Comparison of ENCODE assay signal across 8 mouse cellular contexts in the genomic region with DNA sequence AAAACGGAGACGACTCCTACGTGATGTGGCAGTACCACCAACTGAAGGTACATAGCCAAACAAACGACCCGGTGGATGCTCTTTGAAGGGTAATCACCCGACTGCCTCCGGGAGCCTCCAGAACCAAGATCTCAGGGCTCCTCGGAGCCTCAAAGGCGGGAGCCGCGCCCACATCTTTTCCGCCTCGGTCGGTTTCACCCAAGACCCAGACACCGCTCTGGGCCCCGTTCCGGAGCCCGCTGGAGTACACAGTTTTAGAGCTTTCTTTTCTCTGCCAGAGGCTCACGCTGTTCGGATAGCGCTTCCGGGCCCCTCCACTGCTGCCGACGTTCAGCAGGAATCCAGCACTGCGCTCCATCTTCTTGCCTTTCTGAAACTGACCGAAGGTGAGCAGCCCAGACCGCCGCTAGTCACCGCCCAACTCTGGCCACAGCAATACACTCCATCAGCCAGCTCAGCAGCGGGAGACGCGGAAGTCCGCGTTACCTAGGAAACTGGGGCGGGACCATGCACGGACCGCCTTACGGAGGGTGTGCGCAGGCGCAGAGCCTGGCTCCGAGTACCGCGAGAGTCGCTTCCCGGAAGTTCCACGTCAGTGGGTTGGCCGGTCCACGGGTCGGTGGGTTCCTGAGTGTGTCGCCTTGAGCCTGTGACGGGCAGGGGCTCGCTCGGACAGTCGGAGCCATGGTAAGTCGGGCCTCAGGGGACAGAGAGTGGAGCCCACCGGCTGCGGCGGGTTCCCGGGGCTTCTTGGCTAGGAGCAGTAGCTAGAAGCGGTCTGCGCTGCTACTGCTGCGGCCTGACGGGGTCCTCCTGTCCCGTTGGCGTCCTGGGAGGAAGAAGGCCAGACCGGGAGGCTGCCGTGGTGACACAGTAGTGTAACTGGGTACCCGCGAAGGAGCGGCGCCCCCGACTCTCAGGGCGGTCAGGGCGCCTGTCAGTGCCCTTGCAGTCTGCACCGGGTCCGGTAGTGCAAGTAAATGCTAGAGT. TPM values are rescaled to one million over a fixed set of nuclear protein-coding genes. Genes with fewer than 3 reads are reported as not detected.
DNase-seq lines count a peak whose midpoint lies in the region; ATAC-seq and TF ChIP-seq lines count a peak whose summit lies in the region.

A gene (plus strand): TSS at position 585 of the 990 bp plus-strand sequence.

- no peaks in the 10 kb centered on the region for H3K9me3 ChIP-seq in CH12.LX (replicated peaks; ENCODE audit: low read length)
- H3K9me3 ChIP-seq in forebrain, embryonic 12.5 days = no peaks in the 10 kb centered on the region
- no peaks in the 10 kb centered on the region for H3K9me3 ChIP-seq in heart, postnatal 0 days (replicated peaks; ENCODE audit: control insufficient read depth, low read length)
- H3K9me3 ChIP-seq in liver, embryonic 16.5 days (replicated peaks; ENCODE audit: control insufficient read depth, low read length) = no peaks in the 10 kb centered on the region
- H3K9me3 ChIP-seq in neural tube, embryonic 13.5 days = no peaks in the 10 kb centered on the region

- in situ Hi-C loops in CH12.LX (cut with MboI; ENCODE audit: low pct_ligation_motif_present, low pct_unique_long_range_greater_than_20kb, low sequenced_read_pairs) = no loop called here

- H3K4me3 ChIP-seq in CH12.LX (replicated peaks in 1 of 3; ENCODE audit: low read depth in 2 of 3, low read length in 2 of 3, poor library complexity in 1 of 3) = peak within 1 kb of the TSS; percentile 86 to 98 (median 98)
- H3K4me3 ChIP-seq in forebrain, embryonic 12.5 days (replicated peaks) = peak within 1 kb of the TSS; percentile 94
- peak within 1 kb of the TSS; percentile 97 for H3K4me3 ChIP-seq in heart, postnatal 0 days (ENCODE audit: low read depth, low read length)
- H3K4me3 ChIP-seq in liver, embryonic 16.5 days (ENCODE audit: low read depth, low read length) = peak within 1 kb of the TSS; percentile 96
- peak within 1 kb of the TSS; percentile 60 for H3K4me3 ChIP-seq in neural tube, embryonic 13.5 days
- peak within 1 kb of the TSS; percentile 88 for H3K4me3 ChIP-seq in testis, adult 2 months (ENCODE audit: control insufficient read depth, low read depth, low read length)

- no peak for TF ChIP-seq CTCF in CH12.LX (conservative IDR thresholded peaks at IDR 0.05 in 1 of 2, IDR thresholded peaks at IDR 0.05 in 1 of 2; ENCODE audit: low read depth in 2 of 2, low read length in 2 of 2)
- no peak for TF ChIP-seq CTCF in heart, postnatal 0 days (IDR thresholded peaks at IDR 0.05; ENCODE audit: low read depth)
- no peak for TF ChIP-seq CTCF in testis, adult 2 months (IDR thresholded peaks at IDR 0.05; ENCODE audit: control insufficient read depth, insufficient read depth, insufficient replicate concordance, low read depth, low read length)

- TF ChIP-seq RAD21 in CH12.LX (IDR thresholded peaks at IDR 0.05; ENCODE audit: low read depth, low read length) = no peak

- ATAC-seq in forebrain, embryonic 12.5 days (ENCODE audit: low FRiP score) = peak; percentile 100
- peak; percentile 99 for ATAC-seq in heart, postnatal 0 days (ENCODE audit: insufficient read depth, low read depth)
- ATAC-seq in liver, embryonic 16.5 days (ENCODE audit: low read depth) = peak; percentile 99
- peak; percentile 99 for ATAC-seq in neural tube, embryonic 13.5 days (ENCODE audit: low read depth)

- H3K9ac ChIP-seq in CH12.LX (ENCODE audit: insufficient read depth, low read depth) = peak within 1 kb of the TSS; percentile 86
- H3K9ac ChIP-seq in forebrain, embryonic 12.5 days = peak within 1 kb of the TSS; percentile 83
- H3K9ac ChIP-seq in heart, postnatal 0 days (replicated peaks; ENCODE audit: low read depth, low read length) = peak within 1 kb of the TSS; percentile 93
- H3K9ac ChIP-seq in liver, embryonic 16.5 days (ENCODE audit: low read depth, low read length) = peak within 1 kb of the TSS; percentile 97
- peak within 1 kb of the TSS; percentile 79 for H3K9ac ChIP-seq in neural tube, embryonic 13.5 days

- H3K4me2 ChIP-seq in CH12.LX (ENCODE audit: insufficient read depth, low read depth, poor library complexity, severe bottlenecking) = peak within 1 kb of the TSS; percentile 94
- H3K4me2 ChIP-seq in forebrain, embryonic 12.5 days = peak within 1 kb of the TSS; percentile 90
- peak within 1 kb of the TSS; percentile 81 for H3K4me2 ChIP-seq in heart, postnatal 0 days (ENCODE audit: low read depth, low read length)
- H3K4me2 ChIP-seq in liver, embryonic 16.5 days (ENCODE audit: low read depth, low read length) = peak within 1 kb of the TSS; percentile 76
- peak within 1 kb of the TSS; percentile 81 for H3K4me2 ChIP-seq in neural tube, embryonic 13.5 days

- dilution Hi-C loops in CH12.LX (cut with MboI; ENCODE audit: extremely low pct_ligation_motif_present, extremely low pct_unique_long_range_greater_than_20kb, low sequenced_read_pairs) = no loop called here

- H3K27me3 ChIP-seq in CH12.LX (replicated peaks) = no peaks in the 10 kb centered on the region
- no peaks in the 10 kb centered on the region for H3K27me3 ChIP-seq in forebrain, embryonic 12.5 days
- no peaks in the 10 kb centered on the region for H3K27me3 ChIP-seq in heart, postnatal 0 days (ENCODE audit: control insufficient read depth, insufficient read depth, low read length)
- no peaks in the 10 kb centered on the region for H3K27me3 ChIP-seq in liver, embryonic 16.5 days (ENCODE audit: control insufficient read depth, insufficient read depth, low read depth, low read length)
- no peaks in the 10 kb centered on the region; the same call in 1 of the 2 replicates for H3K27me3 ChIP-seq in neural tube, embryonic 13.5 days
- no peaks in the 10 kb centered on the region for H3K27me3 ChIP-seq in testis, adult 2 months (ENCODE audit: control insufficient read depth, insufficient read depth, low read length)

- H3K4me1 ChIP-seq in CH12.LX (ENCODE audit: control insufficient read depth in 1 of 2, insufficient read depth in 2 of 2) = peaks cover 3 to 33% of the 10 kb centered on the region in 2 experiments; a peak in 3 of 4 replicates
- H3K4me1 ChIP-seq in forebrain, embryonic 12.5 days = peaks cover 18% of the 10 kb centered on the region
- peaks cover 11% of the 10 kb centered on the region; the same call in 1 of the 2 replicates for H3K4me1 ChIP-seq in heart, postnatal 0 days (ENCODE audit: control insufficient read depth, insufficient read depth)
- H3K4me1 ChIP-seq in liver, embryonic 16.5 days (ENCODE audit: control insufficient read depth, low read depth, low read length) = peaks cover 17% of the 10 kb centered on the region
- peaks cover 28% of the 10 kb centered on the region for H3K4me1 ChIP-seq in neural tube, embryonic 13.5 days (replicated peaks)
- peaks cover 2% of the 10 kb centered on the region; the same call in 1 of the 2 replicates for H3K4me1 ChIP-seq in testis, adult 2 months (ENCODE audit: control insufficient read depth, insufficient read depth, low read length)

- peak; percentile 95 for DNase-seq in CH12.LX (ENCODE audit: extremely low read depth)
- peak; percentile 92 for DNase-seq in c-Kit-positive CD71-positive TER-119-negative erythroid progenitor cells, embryonic 14.5 days (ENCODE audit: low read depth)
- DNase-seq in heart, postnatal 0 days (ENCODE audit: low spot score) = peak; percentile 95
- DNase-seq in kidney, postnatal 4 days = peak; percentile 99

- H3K36me3 ChIP-seq in CH12.LX (replicated peaks in 1 of 2; ENCODE audit: control insufficient read depth in 1 of 2, insufficient read depth in 1 of 2, low read length in 1 of 2) = peaks cover 7 to 23% of the 10 kb centered on the region in 2 experiments
- peaks cover 7% of the 10 kb centered on the region for H3K36me3 ChIP-seq in forebrain, embryonic 12.5 days (replicated peaks)
- peaks cover under 1% of the 10 kb centered on the region; the same call in 1 of the 2 replicates for H3K36me3 ChIP-seq in heart, postnatal 0 days (replicated peaks; ENCODE audit: control insufficient read depth, insufficient read depth, low read length)
- H3K36me3 ChIP-seq in liver, embryonic 16.5 days (ENCODE audit: control insufficient read depth, insufficient read depth) = 0 out of 2 replicates have a peak, but pooled peaks cover under 1% of the 10 kb centered on the region
- H3K36me3 ChIP-seq in neural tube, embryonic 13.5 days = peaks cover 7% of the 10 kb centered on the region
- H3K36me3 ChIP-seq in testis, adult 2 months (ENCODE audit: control insufficient read depth, insufficient read depth, low read length) = no peaks in the 10 kb centered on the region; the same call in 1 of the 2 replicates

- no peak for TF ChIP-seq EP300 in CH12.LX (IDR thresholded peaks at IDR 0.05; ENCODE audit: low read length)
- peak; percentile 53 for TF ChIP-seq EP300 in heart, postnatal 0 days (IDR thresholded peaks at IDR 0.05; ENCODE audit: low read depth)

- WGBS in forebrain, embryonic 12.5 days = under 1% methylated on average over 76 of the region's 76 CpGs
- WGBS in heart, postnatal 0 days = under 1% methylated on average over 74 of the region's 76 CpGs
- under 1% methylated on average over 76 of the region's 76 CpGs for WGBS in liver, embryonic 16.5 days (ENCODE audit: insufficient replicate concordance)
- under 1% methylated on average over 76 of the region's 76 CpGs for WGBS in neural tube, embryonic 13.5 days

- peak; percentile 89 for TF ChIP-seq POLR2A in CH12.LX (IDR thresholded peaks at IDR 0.05; ENCODE audit: low read depth, low read length)
- peak; percentile 90 for TF ChIP-seq POLR2A in testis, adult 2 months (IDR thresholded peaks at IDR 0.05; ENCODE audit: control insufficient read depth, low read depth, low read length)

- H3K27ac ChIP-seq in CH12.LX (ENCODE audit: insufficient read depth, low read depth) = no peak within 1 kb of the TSS
- peak within 1 kb of the TSS; percentile 87 for H3K27ac ChIP-seq in forebrain, embryonic 12.5 days
- H3K27ac ChIP-seq in heart, postnatal 0 days (ENCODE audit: low read depth) = peak within 1 kb of the TSS; percentile 78
- peak within 1 kb of the TSS; percentile 93 for H3K27ac ChIP-seq in liver, embryonic 16.5 days (ENCODE audit: low read length)
- peak within 1 kb of the TSS; percentile 89 for H3K27ac ChIP-seq in neural tube, embryonic 13.5 days (replicated peaks)
- peak within 1 kb of the TSS; percentile 80 for H3K27ac ChIP-seq in testis, adult 2 months (ENCODE audit: control insufficient read depth, insufficient read depth, low read depth, low read length)

- H3K79me2 ChIP-seq in CH12.LX (replicated peaks; ENCODE audit: control insufficient read depth, extremely low read depth, insufficient read depth, poor library complexity, severe bottlenecking) = peaks cover 36% of the 10 kb centered on the region

RNA-seq across cellular contexts. Expression of the gene that starts here (rescaled TPM):
- total RNA-seq in CH12.LX (2012; rRNA removed) (92.8 and 114 TPM in 2 replicates), CH12.LX (2014; rRNA removed) (101 and 106 TPM in 2 replicates)
- polyA plus RNA-seq in CH12.LX (2012; ENCODE audit: insufficient read length, low read depth) = 122 and 130 TPM in 2 replicates
- 157 and 159 TPM in 2 replicates for polyA plus RNA-seq in forebrain, embryonic 12.5 days (2016; fragmentation: Nextera tagmentation; extraction: Ambion mirVana)
- total RNA-seq in heart, postnatal 0 days (2014; rRNA removed; ENCODE audit: low replicate concordance) = 75.1 and 86.1 TPM in 2 replicates
- polyA plus RNA-seq in heart, postnatal 0 days (2015; fragmentation: Nextera tagmentation; extraction: Ambion mirVana) = 90.8 and 93.9 TPM in 2 replicates
- polyA plus RNA-seq in liver, embryonic 16.5 days (2015; fragmentation: Nextera tagmentation; extraction: Ambion mirVana) = 67.7 and 68.1 TPM in 2 replicates
- 139 and 140 TPM in 2 replicates for polyA plus RNA-seq in neural tube, embryonic 13.5 days (2015; fragmentation: Nextera tagmentation; extraction: Ambion mirVana)
- polyA plus RNA-seq in testis, adult 2 months (2012; rRNA removed) = 22.2 and 23.3 TPM in 2 replicates
